Mouse (Mus musculus): ENCODE results near the gene Tap2. TPM values are rescaled to one million over a fixed set of nuclear protein-coding genes. Genes with fewer than 3 reads are reported as not detected.

Tap2 gene
- total RNA-seq, 1 experiment from 2014 or later, result 56.6 TPM

DNA sequence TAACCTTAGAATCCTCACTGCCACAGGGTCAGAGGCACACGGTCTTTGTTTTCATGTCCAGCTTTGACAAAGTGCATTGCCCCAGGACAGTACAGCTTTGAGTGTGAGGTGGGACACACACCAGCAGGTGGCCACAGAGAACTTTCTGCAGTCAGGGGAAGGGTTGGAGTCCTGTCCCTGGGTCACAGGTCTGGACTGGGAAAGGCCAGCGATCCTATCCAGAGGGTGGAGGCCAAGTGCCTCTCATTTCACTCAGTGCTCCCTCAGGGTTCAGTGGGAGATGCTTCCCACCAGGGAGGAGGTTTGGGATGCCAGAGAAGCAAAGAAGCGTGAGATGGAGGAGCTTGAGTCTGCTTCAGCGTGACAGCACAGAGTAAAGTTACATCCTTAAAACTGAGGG lies 48.3 kb downstream of the Tap2 start:
- DNase-seq, result no peak

DNA sequence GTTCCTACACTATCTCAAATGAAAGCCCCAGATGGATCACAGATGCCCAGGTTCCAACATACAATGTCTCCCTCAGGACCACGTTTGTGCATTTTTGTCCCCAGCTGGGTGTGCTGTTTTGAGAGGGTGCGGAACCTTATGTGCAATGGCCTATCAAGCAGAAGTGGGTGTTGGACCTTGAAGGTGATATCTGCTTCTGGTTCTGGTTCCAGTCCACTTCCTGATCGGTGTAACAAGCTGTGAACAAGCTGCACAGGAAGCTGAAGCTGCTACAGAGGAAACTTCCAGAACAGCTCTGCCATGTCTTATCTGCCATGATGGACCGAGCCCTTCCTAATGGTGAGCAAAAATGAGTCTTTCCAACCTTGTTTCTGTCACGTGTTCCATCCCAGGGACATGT lies 53.2 kb downstream of the Tap2 start:
- DNase-seq, result no peak

DNA sequence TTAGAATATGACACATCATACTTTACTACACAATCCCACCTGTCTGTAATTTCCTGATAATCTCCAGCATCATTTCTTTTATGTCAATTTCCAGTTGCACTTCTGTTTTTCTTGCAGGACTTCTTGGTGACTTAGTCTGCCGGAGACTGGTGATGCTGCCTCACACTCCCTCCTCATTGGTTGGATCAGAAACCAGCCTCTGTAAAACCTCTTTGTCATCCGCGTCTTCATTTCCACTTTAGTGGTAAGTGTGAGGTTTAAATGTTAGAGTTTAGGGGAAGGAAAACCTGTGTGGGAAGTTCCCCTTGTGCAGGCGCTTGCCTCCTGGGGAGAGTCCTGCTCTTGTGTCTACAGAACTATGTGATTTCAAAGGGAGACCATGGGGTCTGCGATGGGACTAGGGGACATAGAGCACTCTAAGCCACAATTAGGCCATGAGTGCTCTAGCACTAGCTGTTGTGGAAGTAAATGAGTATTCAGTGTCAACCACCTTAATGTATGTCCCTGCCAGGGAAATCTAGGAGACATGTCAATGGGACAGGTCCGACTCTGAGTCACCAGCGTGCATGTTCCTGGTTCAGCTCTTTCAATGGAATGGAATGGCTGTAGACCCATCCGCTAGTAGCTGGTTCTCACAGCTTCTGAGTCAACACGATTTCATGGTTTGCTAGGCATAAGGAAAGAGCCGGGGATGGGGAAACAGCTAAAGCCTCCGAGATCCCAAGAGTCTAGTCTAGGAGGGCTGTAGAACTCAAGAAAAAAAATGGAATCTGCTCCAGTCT lies 54.5 kb downstream of the Tap2 start, which contains the start of gene H2-Ab1:
Gene H2-Ab1, plus strand, starts transcription at position 96 of the 782 bp plus-strand sequence.
- DNase-seq, result peak; percentile 76

DNA sequence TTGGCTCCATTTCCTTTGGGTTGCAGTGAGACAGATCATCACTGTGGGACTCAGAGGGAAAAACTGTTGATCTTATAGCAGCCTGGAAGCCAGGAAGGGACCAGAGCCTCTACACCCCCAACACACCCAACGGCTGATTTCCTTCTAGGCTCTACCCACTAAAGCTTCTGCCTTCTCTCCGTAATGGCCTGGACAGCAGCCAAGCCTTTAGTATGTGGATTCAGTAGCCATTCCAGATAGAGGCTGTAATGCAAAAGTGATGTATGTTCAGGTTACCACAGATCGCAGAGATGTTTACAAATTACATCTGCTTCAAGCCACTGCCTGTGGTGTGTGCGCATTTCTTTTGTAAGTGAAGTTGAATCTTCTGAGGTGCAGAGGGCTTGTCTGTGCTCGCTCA lies 57.2 kb downstream of the Tap2 start:
- DNase-seq, result no peak

DNA sequence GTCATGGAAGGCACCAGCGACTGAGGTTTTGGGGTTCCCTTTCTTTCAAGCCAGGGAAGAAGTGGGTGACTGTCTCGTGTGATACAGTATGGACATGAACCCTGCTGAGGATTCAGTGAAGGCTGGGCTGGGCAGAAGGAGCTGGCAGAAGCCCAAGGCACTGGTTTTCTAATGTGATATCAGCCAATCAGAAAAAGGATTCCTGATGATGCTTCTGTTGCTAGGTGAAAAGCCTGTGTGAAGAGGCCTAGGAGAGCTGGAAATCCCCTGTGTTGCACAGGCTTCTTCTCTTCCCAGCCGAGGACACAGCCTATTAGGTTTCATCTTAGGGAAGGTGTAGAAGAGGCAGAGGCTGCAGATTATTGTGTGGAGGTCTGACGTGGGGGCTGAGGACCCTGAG lies 58.2 kb downstream of the Tap2 start:
- DNase-seq, result peak; percentile 58

DNA sequence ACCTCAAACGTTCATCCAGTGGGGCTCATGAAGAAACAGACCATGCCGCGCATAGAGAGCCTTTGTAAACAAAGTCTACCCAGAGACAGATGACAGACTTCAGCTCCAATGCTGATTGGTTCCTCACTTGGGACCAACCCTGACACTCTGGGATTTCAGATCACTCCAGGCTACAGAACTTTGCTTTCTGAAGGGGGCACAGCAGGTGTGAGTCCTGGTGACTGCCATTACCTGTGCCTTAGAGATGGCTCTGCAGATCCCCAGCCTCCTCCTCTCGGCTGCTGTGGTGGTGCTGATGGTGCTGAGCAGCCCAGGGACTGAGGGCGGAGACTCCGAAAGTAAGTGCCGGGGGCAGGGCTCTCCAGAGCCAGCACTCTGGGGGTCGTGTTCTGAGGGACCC lies 59.7 kb downstream of the Tap2 start:
- DNase-seq, result peak; percentile 49

DNA sequence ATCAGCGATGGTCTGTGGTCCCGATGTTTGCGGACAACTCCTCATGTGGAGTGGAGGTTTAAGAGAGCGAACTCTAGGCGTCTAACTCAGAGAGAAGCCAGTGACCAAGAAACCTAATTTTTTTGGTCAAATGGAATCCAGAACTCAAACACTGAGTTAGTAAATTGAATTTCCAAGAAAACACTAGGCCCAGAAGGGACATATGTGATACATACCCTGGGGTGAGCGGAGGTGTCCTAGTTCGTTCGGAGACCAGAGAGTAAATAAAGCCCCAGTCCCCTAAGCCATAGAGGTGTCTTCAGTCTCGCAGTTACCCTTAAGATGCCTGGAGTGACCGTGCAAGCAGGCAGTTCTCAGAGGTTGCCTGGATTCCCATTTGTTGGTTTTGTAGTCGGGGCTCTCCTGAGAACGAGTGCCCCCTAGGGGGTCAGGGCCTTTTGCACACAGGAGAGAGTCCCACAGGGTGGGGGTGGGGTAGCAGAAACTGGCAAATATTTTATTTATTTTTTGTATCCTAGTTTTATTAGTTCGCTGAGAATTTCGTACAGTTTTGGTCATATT lies 60.6 kb downstream of the Tap2 start:
- no peak for DNase-seq

DNA sequence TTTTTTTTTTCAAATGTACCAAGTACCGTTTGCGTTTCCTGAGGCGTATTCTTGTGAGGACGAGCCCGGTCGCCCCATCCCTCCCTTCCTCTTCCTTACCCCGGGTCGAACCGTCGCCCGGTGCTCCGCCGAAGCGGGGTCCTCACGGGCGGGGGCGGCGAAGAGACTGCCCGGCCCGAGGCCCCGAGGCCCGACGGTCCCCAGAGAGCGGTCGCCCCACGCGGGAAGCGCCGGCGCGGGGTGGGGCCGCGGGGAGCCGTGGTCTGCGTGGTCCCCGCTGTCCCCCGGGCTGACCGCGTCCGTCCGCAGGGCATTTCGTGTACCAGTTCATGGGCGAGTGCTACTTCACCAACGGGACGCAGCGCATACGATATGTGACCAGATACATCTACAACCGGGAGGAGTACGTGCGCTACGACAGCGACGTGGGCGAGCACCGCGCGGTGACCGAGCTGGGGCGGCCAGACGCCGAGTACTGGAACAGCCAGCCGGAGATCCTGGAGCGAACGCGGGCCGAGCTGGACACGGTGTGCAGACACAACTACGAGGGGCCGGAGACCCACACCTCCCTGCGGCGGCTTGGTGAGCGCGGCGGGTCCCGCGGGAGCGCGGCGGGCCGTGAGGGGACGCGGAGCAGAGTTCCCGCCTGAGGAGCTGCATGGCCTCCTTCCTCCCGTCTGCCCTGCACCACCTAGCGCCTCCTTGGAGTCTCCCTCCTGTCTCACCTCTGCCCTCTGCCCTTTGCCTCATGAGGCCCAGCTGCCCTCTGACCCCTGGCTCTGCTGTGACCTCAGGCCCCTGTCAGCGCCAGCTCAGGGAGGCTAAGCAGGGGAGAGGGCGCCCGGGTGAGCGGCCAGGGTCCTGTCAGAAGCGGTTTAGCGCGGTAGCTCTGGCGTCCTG lies 61.4 kb downstream of the Tap2 start:
- DNase-seq, result peak; percentile 23

Other genes starting within 250 kb of the Tap2 start
- 57.4 and 70.0 TPM in 2 replicates for gene Vps52, start 247.7 kb upstream of the Tap2 start, total RNA-seq (2021)
- 630 and 736 TPM in 2 replicates for gene Rps18, start 247.5 kb upstream of the Tap2 start, total RNA-seq (2021)
- 321 and 327 TPM in 2 replicates for gene H2-K1, start 203.2 kb upstream of the Tap2 start, total RNA-seq (2021)
- 50.8 and 66.2 TPM in 2 replicates for gene Ring1, start 178.8 kb upstream of the Tap2 start, total RNA-seq (2021)
- 239 TPM in 2 replicates for gene H2-Ke6, start 175.5 kb upstream of the Tap2 start, total RNA-seq (2021)
- gene Slc39a7, start 171.8 kb upstream of the Tap2 start, total RNA-seq (2021), result 149 and 162 TPM in 2 replicates
- 66.8 and 71.0 TPM in 2 replicates for gene Rxrb, start 171.7 kb upstream of the Tap2 start, total RNA-seq (2021)
- 0.91 and 3.0 TPM in 2 replicates for gene Col11a2, start 164.1 kb upstream of the Tap2 start, total RNA-seq (2021)
- 0.27 TPM in 1 of 2 replicates, not detected in the other for gene H2-Oa, start 111.2 kb upstream of the Tap2 start, total RNA-seq (2021)
- 9.0 and 11.5 TPM in 2 replicates for gene H2-DMa, start 84.0 kb upstream of the Tap2 start, total RNA-seq (2021)
- gene Brd2, start 80.9 kb upstream of the Tap2 start, total RNA-seq (2021), result 209 and 233 TPM in 2 replicates
- gene H2-DMb2, start 60.2 kb upstream of the Tap2 start, total RNA-seq (2021), result 1.7 TPM in 1 of 2 replicates, not detected in the other
- 2.4 and 3.0 TPM in 2 replicates for gene H2-DMb1, start 50.5 kb upstream of the Tap2 start, total RNA-seq (2021)
- gene Tap1, start 16.0 kb upstream of the Tap2 start, total RNA-seq (2021), result 14.4 and 20.9 TPM in 2 replicates
- gene Psmb9, start 15.8 kb upstream of the Tap2 start, total RNA-seq (2021), result 7.0 and 14.5 TPM in 2 replicates
- gene Psmb8, start 5.8 kb upstream of the Tap2 start, total RNA-seq (2021), result 11.7 and 23.5 TPM in 2 replicates
- 0.43 TPM in 1 of 2 replicates, not detected in the other for gene H2-Ob, start 35.4 kb downstream of the Tap2 start, total RNA-seq (2021)
- 15.5 and 17.0 TPM in 2 replicates for gene H2-Ab1, start 54.2 kb downstream of the Tap2 start, total RNA-seq (2021)
- 14.2 and 19.2 TPM in 2 replicates for gene H2-Aa, start 84.3 kb downstream of the Tap2 start, total RNA-seq (2021)
- 14.0 and 18.1 TPM in 2 replicates for gene H2-Eb1, start 102.3 kb downstream of the Tap2 start, total RNA-seq (2021)
- gene H2-Eb2, start 122.1 kb downstream of the Tap2 start, total RNA-seq (2021), result not detected in 2 replicates
- gene Btnl2, start 151.3 kb downstream of the Tap2 start, total RNA-seq (2021), result 0.43 TPM in 1 of 2 replicates, not detected in the other
- gene Btnl1, start 173.6 kb downstream of the Tap2 start, total RNA-seq (2021), result not detected in 2 replicates
- gene BC051142, start 195.3 kb downstream of the Tap2 start, total RNA-seq (2021), result 1.7 and 3.4 TPM in 2 replicates